Mouse (Mus musculus) heart, postnatal 0 days (tissue): ENCODE data around the gene Ephx4.

Experiments
- CTCF ChIP-seq: IDR thresholded peaks from 2 replicates; pipeline ENCODE4 v1.5.1; 2016; ENCODE audit warnings: antibody characterized with exemption, control low read depth, low read depth
- EP300 ChIP-seq: IDR thresholded peaks from 2 replicates; pipeline ENCODE4 v1.6.1; 2016; ENCODE audit warnings: antibody characterized with exemption, low read depth

GRCm38 (mm10) chr5:107405361-107405760 is 2.8 kb downstream of the Ephx4 start:
- TF ChIP-seq CTCF (no peak), EP300 (no peak)
